Mouse (Mus musculus) monocyte, adult 2 months (primary cell): ENCODE results near the gene Zmynd19.

ENCODE experiments used
- DNase-seq, 2 experiments: peaks; one replicate each; pipeline ENCODE4 v3.0.0; 2022; ENCODE audit warnings: low spot score in 2 of 2, low read depth in 1 of 2

The Zmynd19 gene

GRCm38 (mm10) chr2:24949421-24950188, at the start of gene Zmynd19:
Zmynd19 (plus strand) TSS chr2:24949792.
- DNase-seq: peak; percentile 80 to 95

GRCm38 (mm10) chr2:24901055-24901454, 48.5 kb upstream of the Zmynd19 start:
- DNase-seq: no peak

GRCm38 (mm10) chr2:24902999-24903398, 46.6 kb upstream of the Zmynd19 start:
- DNase-seq: no peak

GRCm38 (mm10) chr2:24904823-24905652, 44.6 kb upstream of the Zmynd19 start:
- DNase-seq: no peak

GRCm38 (mm10) chr2:24905653-24906155, 43.9 kb upstream of the Zmynd19 start:
- no peak for DNase-seq

- no peak for DNase-seq
Measured at GRCm38 (mm10) chr2:24910481-24910880, 39.1 kb upstream of the Zmynd19 start.

GRCm38 (mm10) chr2:24912189-24912588, 37.4 kb upstream of the Zmynd19 start:
- no peak for DNase-seq

- DNase-seq: no peak
Measured at GRCm38 (mm10) chr2:24912589-24912988, 37.0 kb upstream of the Zmynd19 start.

- no peak for DNase-seq
Measured at GRCm38 (mm10) chr2:24914762-24915161, 34.8 kb upstream of the Zmynd19 start.

GRCm38 (mm10) chr2:24918930-24919838, 30.4 kb upstream of the Zmynd19 start, which contains the start of gene Ehmt1:
Ehmt1 (minus strand) TSS chr2:24919614.
- peak; percentile 68 to 87 for DNase-seq

GRCm38 (mm10) chr2:24919839-24920175, 29.8 kb upstream of the Zmynd19 start:
- no peak for DNase-seq

GRCm38 (mm10) chr2:24923561-24923960, 26.0 kb upstream of the Zmynd19 start:
- DNase-seq: no peak

- no peak for DNase-seq
Measured at GRCm38 (mm10) chr2:24925284-24925683, 24.3 kb upstream of the Zmynd19 start.

- no peak for DNase-seq
Measured at GRCm38 (mm10) chr2:24926345-24926964, 23.1 kb upstream of the Zmynd19 start.

GRCm38 (mm10) chr2:24926965-24927358, 22.6 kb upstream of the Zmynd19 start:
- DNase-seq: no peak

GRCm38 (mm10) chr2:24927810-24928479, 21.6 kb upstream of the Zmynd19 start:
- no peak for DNase-seq

- no peak for DNase-seq
Measured at GRCm38 (mm10) chr2:24929119-24929518, 20.5 kb upstream of the Zmynd19 start.

- no peak for DNase-seq
Measured at GRCm38 (mm10) chr2:24929593-24929992, 20.0 kb upstream of the Zmynd19 start.

- DNase-seq: no peak
Measured at GRCm38 (mm10) chr2:24934441-24934963, 15.1 kb upstream of the Zmynd19 start.
